Mouse (Mus musculus) bone marrow macrophage, adult 2 months (primary cell): ENCODE measurements around the gene Cdkn2d.

Source experiments
- CTCF ChIP-seq: IDR thresholded peaks from 2 replicates; pipeline ENCODE4 v1.5.1; 2012; ENCODE audit warnings: low read depth, mild to moderate bottlenecking, low read length, moderate library complexity
- POLR2A ChIP-seq: IDR thresholded peaks from 2 replicates; pipeline ENCODE4 v1.6.1; 2012; ENCODE audit warnings: mild to moderate bottlenecking, low read depth, low read length, borderline replicate concordance

DNA sequence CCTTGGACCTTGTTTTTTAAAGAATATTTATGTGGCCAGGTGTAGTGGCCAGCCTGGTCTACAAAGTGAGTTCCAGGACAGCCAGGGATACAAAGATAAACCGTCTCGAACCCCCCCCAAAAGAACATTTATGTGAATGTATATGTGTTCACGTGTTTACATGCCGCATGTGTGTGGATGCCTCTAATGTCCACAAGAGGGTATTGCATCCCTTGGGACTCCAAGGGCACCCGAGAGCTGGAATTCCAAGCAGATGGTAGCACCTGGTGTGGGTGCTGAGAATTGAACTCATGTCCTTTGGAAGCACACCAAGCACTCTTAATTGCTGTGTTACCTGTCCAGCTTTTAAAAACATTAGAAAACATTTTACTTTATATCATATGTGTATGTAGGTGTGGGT lies 7.6 kb downstream of the Cdkn2d start:
- TF ChIP-seq POLR2A = no peak
- no peak for TF ChIP-seq CTCF
